Mouse (Mus musculus) ES-E14 (cell line): Measurements from ENCODE around the gene Rtkn2. TPM values are rescaled to one million over a fixed set of nuclear protein-coding genes. Genes with fewer than 3 reads are reported as not detected.

ENCODE experiments used
- DNase-seq: peaks from one replicate; pipeline ENCODE4 v3.0.0-alpha.2; 2013; ENCODE audit warnings: low read depth, low spot score
- H3K27ac ChIP-seq: 2 replicates; pipeline ENCODE4 v1.5.1; 2012; ENCODE audit warnings: low read depth, mild to moderate bottlenecking, low read length, moderate library complexity, mixed read lengths; ENCODE audit not compliant: poor library complexity, insufficient read depth, severe bottlenecking
- H3K36me3 ChIP-seq: 2 replicates; pipeline ENCODE4 v1.6.1; 2012; ENCODE audit warnings: mild to moderate bottlenecking, low read length, moderate library complexity, mixed read lengths; ENCODE audit not compliant: control insufficient read depth, poor library complexity, insufficient read depth, severe bottlenecking
- H3K4me1 ChIP-seq, 2 experiments: fragments of 150-350 bp in 1 of 2; sonication (generic) in 1 of 2; 2 replicates each; pipeline ENCODE4 v1.6.1; 2012; ENCODE audit warnings: low read length in 2 of 2, mild to moderate bottlenecking in 1 of 2, mixed read lengths in 1 of 2; ENCODE audit not compliant: control insufficient read depth in 2 of 2, insufficient read depth in 2 of 2, poor library complexity in 1 of 2
- H3K4me3 ChIP-seq, 2 experiments: fragments of 150-350 bp in 1 of 2; sonication (generic) in 1 of 2; 2 replicates each; pipeline ENCODE4 v1.5.1; 2012; ENCODE audit warnings: low read length in 2 of 2, low read depth in 1 of 2, mild to moderate bottlenecking in 1 of 2, mixed read lengths in 1 of 2; ENCODE audit not compliant: insufficient read depth in 1 of 2, poor library complexity in 1 of 2, severe bottlenecking in 1 of 2
- H3K9ac ChIP-seq: 2 replicates; pipeline ENCODE4 v1.6.1; 2012; ENCODE audit warnings: low read depth, mild to moderate bottlenecking, low read length, mixed read lengths; ENCODE audit not compliant: poor library complexity, insufficient read depth, severe bottlenecking
- H3K9me3 ChIP-seq: fragments of 150-350 bp; sonication (generic); 2 replicates; pipeline ENCODE4 v1.6.1; 2012; ENCODE audit warnings: low read depth, mild to moderate bottlenecking, low read length; ENCODE audit not compliant: control insufficient read depth, insufficient read depth
- CHD2 ChIP-seq: IDR thresholded peaks from 2 replicates; pipeline ENCODE4 v1.6.1; 2014; ENCODE audit warnings: mild to moderate bottlenecking, low read depth, low read length, inconsistent platforms
- HCFC1 ChIP-seq: IDR thresholded peaks from 2 replicates; pipeline ENCODE4 v1.6.1; 2012; ENCODE audit warnings: low read length, inconsistent platforms, borderline replicate concordance; ENCODE audit not compliant: insufficient read depth
- MAFK ChIP-seq: IDR thresholded peaks from 2 replicates; pipeline ENCODE4 v1.6.1; 2014; ENCODE audit warnings: mild to moderate bottlenecking, low read depth, low read length, inconsistent platforms; ENCODE audit not compliant: insufficient read depth
- ZC3H11A ChIP-seq: IDR thresholded peaks from 2 replicates; pipeline ENCODE4 v1.6.1; 2012; ENCODE audit warnings: low read depth, mild to moderate bottlenecking, inconsistent platforms, low read length, borderline replicate concordance
- ZNF384 ChIP-seq: IDR thresholded peaks from 2 replicates; pipeline ENCODE4 v1.6.1; 2012; ENCODE audit warnings: low read depth, low read length, inconsistent platforms
- in situ Hi-C, 2 experiments: fragments of 600-800 bp; cut with MboI; formaldehyde crosslinking; loops; one replicate each; pipeline ENCODE4 v1.15.1; 2025; ENCODE audit warnings: low sequenced_read_pairs in 2 of 2, inconsistent platforms in 1 of 2; ENCODE audit not compliant: unreplicated experiment in 2 of 2
- total RNA-seq: library from RNA; depleted of rRNA; stranded (reverse); fragments of 300-350 nt; gene quantifications from 2 replicates; pipeline ENCODE4 v1.2.3, GENCODE M21; 2012

Rtkn2 gene
- total RNA-seq, 1 experiment: 6.0 TPM

- in situ Hi-C loops: no loop called here
- peak; percentile 90 for DNase-seq
- H3K4me3 ChIP-seq: peak overlapping the region in 1 of 2 experiments; percentile 17; a peak in 3 of 4 replicates
- TF ChIP-seq ZC3H11A: no peak
- no peak for TF ChIP-seq ZNF384
- TF ChIP-seq HCFC1: no peak
- no peak for TF ChIP-seq MAFK
- TF ChIP-seq CHD2: no peak
- H3K36me3 ChIP-seq: no peaks in the 10 kb centered on the region
- peaks cover 0 to 7% of the 10 kb centered on the region in 2 experiments; a peak in 1 of 4 replicates for H3K4me1 ChIP-seq
- H3K9ac ChIP-seq: no peak overlapping the region
- no peaks in the 10 kb centered on the region for H3K9me3 ChIP-seq
- H3K27ac ChIP-seq: no peak overlapping the region; the same call in 1 of the 2 replicates
These were observed 64.6 kb downstream of the Rtkn2 start for GRCm38 (mm10) chr10:68043973-68044372.

GRCm38 (mm10) chr10:68044864-68045263 lies 65.5 kb downstream of the Rtkn2 start:
- TF ChIP-seq MAFK (no peak), ZNF384 (no peak), ZC3H11A (no peak), CHD2 (no peak), HCFC1 (no peak)
- DNase-seq: no peak
- H3K9me3 ChIP-seq: no peaks in the 10 kb centered on the region
- H3K27ac ChIP-seq: no peak overlapping the region
- in situ Hi-C loops: no loop called here
- H3K4me3 ChIP-seq: no peak overlapping the region
- H3K36me3 ChIP-seq: no peaks in the 10 kb centered on the region
- peaks cover 0 to 7% of the 10 kb centered on the region in 2 experiments; a peak in 1 of 4 replicates for H3K4me1 ChIP-seq
- H3K9ac ChIP-seq: no peak overlapping the region

- Histone ChIP-seq H3K27ac (no peak overlapping the region), H3K4me3 (no peak overlapping the region), H3K9ac (no peak overlapping the region), H3K36me3 (no peaks in the 10 kb centered on the region), H3K4me1 (peaks cover 0 to 10% of the 10 kb centered on the region in 2 experiments; a peak in 1 of 4 replicates), H3K9me3 (no peaks in the 10 kb centered on the region)
- in situ Hi-C loops: no loop called here
- DNase-seq: no peak
- TF ChIP-seq CHD2 (no peak), HCFC1 (no peak), MAFK (no peak), ZC3H11A (no peak), ZNF384 (no peak)
These were observed 69.4 kb downstream of the Rtkn2 start for GRCm38 (mm10) chr10:68048641-68049305.

- TF ChIP-seq HCFC1: no peak
- TF ChIP-seq ZC3H11A: peak; percentile 18; the same call in 1 of the 2 replicates
- TF ChIP-seq CHD2: no peak
- no peak overlapping the region for H3K9ac ChIP-seq
- H3K27ac ChIP-seq: no peak overlapping the region
- no peaks in the 10 kb centered on the region for H3K9me3 ChIP-seq
- no peak overlapping the region; a peak in 1 of 4 replicates for H3K4me3 ChIP-seq
- H3K4me1 ChIP-seq: 0 out of 4 replicates have a peak, but pooled peaks cover 0 to 6% of the 10 kb centered on the region in 2 experiments
- no peaks in the 10 kb centered on the region for H3K36me3 ChIP-seq
- in situ Hi-C loops: loop anchor here in 1 of 2 experiments (10.0 kb wide), 1 partner anchor 104 kb away; no protein-coding TSS in a partner anchor
- DNase-seq: no peak
These were observed 71.5 kb downstream of the Rtkn2 start for GRCm38 (mm10) chr10:68050882-68051281.
